Mouse (Mus musculus): ENCODE data around the gene Adamts7.

- no peak for TF ChIP-seq CTCF (IDR thresholded peaks at IDR 0.05; ENCODE audit: control insufficient read depth, insufficient read depth, insufficient read length)
- no peak for TF ChIP-seq FOSL1 (IDR thresholded peaks at IDR 0.05; ENCODE audit: insufficient read depth, low read length, poor library complexity, severe bottlenecking)
Measured at GRCm38 (mm10) chr9:90113151-90113550, 49.7 kb upstream of the Adamts7 start.

Measured in C2C12 (cell line).